Mouse (Mus musculus): ENCODE results near the gene Ncapd2.
"Not testable (repeated sequence)": the region's sequence is repeated elsewhere in the genome, so short reads cannot be mapped to it uniquely, and the experiment has no call there.

The Ncapd2 gene

DNA sequence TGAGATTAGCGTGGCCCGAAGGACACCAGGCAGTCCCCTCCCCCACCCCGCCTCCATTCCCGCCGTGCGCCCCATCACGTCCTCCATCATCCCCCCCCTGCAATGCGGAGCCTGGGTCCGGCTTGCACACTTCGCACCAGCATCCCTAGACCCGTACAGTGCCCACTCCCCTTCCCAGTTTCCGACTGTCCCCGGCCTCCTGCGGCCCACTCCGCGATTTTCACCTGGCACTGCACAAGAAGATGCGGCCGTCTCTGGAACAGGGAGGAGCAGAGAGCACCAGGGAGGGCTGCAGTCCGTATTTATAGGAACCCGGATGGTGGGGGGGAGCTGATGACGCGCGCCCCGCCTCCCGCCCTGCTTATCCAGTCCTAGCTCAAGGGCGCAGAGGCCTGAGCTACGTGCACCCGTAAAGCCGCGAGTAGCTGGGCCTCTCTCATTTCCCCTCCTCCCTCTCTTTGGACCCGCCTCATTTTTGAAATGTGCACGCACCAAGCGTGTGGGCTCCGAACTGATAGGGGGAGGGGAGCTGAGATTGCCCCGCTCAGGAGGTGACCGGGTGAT, 26.1 kb downstream of the Ncapd2 start:
- peak; percentile 95 for DNase-seq (ENCODE audit: low read depth, low spot score)

GRCm38 (mm10) chr6:125164672-125165327, 26.7 kb downstream of the Ncapd2 start:
- DNase-seq (ENCODE audit: low read depth, low spot score) = peak; percentile 74

DNA sequence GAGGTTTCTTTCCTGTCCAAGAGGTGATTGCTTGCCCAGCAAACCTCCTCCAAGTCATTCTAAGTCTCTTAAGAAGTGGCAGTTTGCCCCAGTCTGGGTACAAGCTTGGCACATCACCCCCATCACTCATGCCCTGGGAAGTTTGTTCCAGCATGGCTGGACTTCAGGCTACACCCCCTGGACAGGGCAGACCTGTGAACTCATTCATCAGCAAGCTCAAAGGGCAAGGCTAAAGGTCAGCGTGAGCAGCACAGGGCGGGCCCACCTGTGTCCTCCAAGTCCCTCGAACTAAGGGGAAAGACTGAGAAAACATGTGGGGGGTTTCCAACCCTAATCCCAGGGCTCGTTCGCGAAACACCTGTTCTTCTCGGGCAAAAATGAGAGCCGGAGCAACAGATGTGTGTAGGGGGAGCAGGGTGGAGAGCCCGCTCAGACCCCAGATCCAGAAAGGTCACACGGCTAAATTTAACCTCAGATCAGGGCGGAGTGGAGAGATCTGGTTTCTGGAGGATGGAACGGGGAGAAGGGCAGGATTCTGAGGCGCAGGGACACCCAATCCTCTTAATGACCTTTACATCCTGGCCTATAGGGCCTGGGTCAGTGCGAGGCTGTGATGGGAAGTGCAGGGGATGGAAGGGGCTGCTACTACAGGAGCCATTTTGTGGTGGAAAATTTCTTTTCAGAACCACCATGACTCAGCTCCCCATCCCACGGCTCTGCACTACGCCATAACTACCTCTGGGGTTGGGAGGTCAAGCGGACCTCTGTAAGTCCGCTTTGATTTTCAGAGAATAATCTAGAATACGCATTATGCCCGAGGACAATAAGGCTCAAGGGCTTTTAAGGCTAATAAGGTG, 27.5 kb downstream of the Ncapd2 start:
- DNase-seq (ENCODE audit: low read depth, low spot score) = no peak

DNA sequence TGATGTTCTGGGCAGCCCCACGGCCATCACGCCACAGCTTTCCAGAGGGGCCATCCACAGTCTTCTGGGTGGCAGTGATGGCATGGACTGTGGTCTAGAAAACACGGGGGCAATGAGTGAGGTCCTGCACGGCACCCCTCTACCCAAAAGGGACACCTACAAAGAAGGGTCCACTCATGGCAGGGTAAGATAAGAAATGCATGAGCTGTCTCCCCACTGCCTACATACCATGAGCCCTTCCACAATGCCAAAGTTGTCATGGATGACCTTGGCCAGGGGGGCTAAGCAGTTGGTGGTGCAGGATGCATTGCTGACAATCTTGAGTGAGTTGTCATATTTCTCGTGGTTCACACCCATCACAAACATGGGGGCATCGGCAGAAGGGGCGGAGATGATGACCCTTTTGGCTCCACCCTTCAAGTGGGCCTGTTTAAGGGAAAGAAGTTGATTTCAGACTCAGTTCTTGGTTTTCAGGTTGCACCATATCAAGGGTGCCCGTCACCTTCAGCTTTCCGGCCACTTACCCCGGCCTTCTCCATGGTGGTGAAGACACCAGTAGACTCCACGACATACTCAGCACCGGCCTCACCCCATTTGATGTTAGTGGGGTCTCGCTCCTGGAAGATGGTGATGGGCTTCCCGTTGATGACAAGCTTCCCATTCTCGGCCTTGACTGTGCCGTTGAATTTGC, 28.7 kb downstream of the Ncapd2 start:
- not testable (repeated sequence) for DNase-seq (ENCODE audit: low read depth, low spot score)

DNA sequence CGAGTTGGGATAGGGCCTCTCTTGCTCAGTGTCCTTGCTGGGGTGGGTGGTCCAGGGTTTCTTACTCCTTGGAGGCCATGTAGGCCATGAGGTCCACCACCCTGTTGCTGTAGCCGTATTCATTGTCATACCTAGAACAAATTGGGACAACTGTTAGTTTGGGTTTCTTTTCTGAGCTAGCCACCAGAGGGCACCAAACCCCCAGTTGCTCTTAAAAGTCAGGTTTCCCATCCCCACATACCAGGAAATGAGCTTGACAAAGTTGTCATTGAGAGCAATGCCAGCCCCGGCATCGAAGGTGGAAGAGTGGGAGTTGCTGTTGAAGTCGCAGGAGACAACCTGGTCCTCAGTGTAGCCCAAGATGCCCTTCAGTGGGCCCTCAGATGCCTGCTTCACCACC, 29.5 kb downstream of the Ncapd2 start:
- not testable (repeated sequence) for DNase-seq (ENCODE audit: low read depth, low spot score)

- no peak for DNase-seq (ENCODE audit: low read depth, low spot score)
Observed at GRCm38 (mm10) chr6:125160854-125161760, 30.4 kb downstream of the Ncapd2 start.

- DNase-seq (ENCODE audit: low read depth, low spot score) = no peak
Observed at GRCm38 (mm10) chr6:125160558-125160853, 31.0 kb downstream of the Ncapd2 start.

- no peak for DNase-seq (ENCODE audit: low read depth, low spot score)
Observed at GRCm38 (mm10) chr6:125159773-125160557, 31.5 kb downstream of the Ncapd2 start.

GRCm38 (mm10) chr6:125158944-125159492, 32.5 kb downstream of the Ncapd2 start:
- no peak for DNase-seq (ENCODE audit: low read depth, low spot score)

GRCm38 (mm10) chr6:125156903-125157614, 34.4 kb downstream of the Ncapd2 start:
- no peak for DNase-seq (ENCODE audit: low read depth, low spot score)

GRCm38 (mm10) chr6:125156491-125156890, 35.0 kb downstream of the Ncapd2 start:
- DNase-seq (ENCODE audit: low read depth, low spot score) = no peak

- no peak for DNase-seq (ENCODE audit: low read depth, low spot score)
Observed at GRCm38 (mm10) chr6:125155262-125155661, 36.2 kb downstream of the Ncapd2 start.

DNA sequence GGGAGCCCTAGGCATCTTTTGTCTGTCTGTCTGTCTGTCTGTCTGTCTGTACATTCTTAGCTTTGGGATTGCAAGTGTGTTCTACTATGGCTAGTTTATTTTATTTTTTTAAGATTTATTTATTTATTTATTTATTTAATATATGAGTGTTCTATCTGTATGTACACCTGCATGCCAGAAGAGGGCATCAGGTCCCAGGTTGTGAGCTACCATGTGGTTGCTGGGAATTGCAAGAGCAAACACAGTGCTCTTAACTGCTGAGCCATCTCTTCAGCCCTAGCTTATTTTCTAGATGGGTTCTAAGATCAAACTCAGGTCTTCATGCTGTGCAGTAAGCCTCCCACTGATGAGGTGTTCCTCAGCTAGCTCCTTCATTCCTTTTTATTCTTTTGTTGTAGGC, 37.0 kb downstream of the Ncapd2 start:
- DNase-seq (ENCODE audit: low read depth, low spot score) = no peak

DNA sequence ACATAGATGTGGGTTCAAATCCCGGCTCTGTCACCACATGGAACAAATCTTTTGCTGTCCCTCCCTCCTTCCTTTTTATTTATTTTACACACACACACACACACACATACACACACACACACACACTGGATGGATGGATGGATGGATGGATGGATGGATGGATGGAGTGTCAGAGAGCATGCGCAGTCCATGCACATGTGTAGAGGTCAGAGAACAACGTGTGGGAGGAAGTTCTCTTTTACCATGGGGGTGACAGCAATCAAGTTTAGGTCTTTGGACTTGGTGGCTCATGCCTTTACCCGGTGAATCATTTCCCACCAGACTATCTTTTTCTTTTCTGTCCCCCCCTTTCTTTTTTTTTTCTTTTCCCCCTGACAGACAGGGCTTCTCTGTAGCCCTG, 37.8 kb downstream of the Ncapd2 start:
- DNase-seq (ENCODE audit: low read depth, low spot score) = no peak

DNA sequence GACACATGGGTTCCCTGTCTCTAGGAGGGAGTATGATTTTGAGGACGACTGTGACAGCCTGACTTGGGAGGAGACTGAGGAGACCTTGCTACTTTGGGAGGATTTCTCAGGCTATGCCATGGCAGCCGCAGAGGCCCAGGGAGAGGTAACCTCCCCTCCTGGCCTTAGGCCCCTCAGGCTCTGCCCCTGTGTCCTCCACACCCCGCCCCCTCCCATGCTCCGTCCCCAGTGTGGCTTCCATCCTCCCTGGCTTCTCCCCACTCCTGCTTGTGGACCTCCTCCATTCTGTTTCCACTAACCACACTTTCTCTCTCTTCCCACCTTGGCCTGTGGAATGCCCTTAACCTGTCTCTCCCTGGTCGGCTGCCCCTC, 38.5 kb downstream of the Ncapd2 start:
- DNase-seq (ENCODE audit: low read depth, low spot score) = no peak

DNA sequence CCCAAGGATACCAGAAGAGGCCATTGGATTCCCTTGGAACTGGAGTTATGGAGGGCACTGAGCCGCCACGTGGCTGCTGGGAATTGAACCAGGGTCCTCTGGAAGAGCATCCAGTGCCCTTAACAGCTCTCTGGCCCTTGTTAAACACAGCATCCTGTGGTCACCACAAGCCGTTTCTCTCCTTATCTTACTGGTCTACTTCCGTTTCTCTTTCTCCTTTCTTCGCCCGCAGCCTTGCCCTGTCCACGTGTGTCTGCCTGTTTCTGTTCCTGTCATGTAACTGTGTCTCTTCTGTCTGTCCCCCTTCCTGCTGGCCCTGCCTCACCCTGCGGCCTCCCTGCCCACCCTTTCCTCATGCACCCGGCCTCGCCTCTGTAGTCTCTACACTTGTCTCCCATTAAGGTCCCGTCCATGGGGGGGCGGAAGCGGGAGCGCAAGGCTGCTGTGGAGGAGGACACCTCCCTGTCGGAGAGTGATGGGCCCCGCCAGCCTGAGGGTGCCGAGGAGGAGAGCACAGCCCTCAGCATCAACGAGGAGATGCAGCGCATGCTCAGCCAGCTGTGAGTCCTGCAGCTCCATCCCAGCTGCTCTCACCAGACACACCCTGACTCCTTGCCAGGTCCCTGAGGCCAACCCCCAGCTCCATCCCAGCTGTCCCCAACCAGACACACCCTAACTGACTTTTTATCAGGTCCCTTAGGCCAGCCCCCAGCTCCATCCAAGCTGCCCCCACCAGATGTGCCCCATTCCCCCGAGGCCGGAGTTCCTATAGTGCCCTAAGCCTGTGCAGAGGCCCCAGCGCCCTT, 39.1 kb downstream of the Ncapd2 start:
- DNase-seq (ENCODE audit: low read depth, low spot score) = no peak

DNA sequence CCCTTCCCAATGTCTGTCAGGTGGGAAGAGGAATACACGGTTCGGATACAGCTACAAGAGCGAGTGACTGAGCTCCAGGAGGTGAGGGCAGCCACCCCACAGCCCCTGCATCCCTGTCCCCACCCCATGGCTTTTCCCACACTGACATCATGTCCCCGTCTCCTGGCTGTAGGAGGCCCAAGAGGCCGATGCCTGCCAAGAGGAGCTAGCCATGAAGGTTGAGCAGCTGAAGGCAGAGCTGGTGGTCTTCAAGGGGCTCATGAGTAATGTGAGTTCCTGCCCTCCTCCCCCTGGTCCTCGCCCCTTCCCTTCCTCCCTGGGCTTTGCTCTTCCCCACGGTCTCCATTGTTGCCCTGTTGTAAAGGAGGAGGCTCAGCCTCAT, 41.9 kb downstream of the Ncapd2 start:
- DNase-seq (ENCODE audit: low read depth, low spot score) = no peak

DNA sequence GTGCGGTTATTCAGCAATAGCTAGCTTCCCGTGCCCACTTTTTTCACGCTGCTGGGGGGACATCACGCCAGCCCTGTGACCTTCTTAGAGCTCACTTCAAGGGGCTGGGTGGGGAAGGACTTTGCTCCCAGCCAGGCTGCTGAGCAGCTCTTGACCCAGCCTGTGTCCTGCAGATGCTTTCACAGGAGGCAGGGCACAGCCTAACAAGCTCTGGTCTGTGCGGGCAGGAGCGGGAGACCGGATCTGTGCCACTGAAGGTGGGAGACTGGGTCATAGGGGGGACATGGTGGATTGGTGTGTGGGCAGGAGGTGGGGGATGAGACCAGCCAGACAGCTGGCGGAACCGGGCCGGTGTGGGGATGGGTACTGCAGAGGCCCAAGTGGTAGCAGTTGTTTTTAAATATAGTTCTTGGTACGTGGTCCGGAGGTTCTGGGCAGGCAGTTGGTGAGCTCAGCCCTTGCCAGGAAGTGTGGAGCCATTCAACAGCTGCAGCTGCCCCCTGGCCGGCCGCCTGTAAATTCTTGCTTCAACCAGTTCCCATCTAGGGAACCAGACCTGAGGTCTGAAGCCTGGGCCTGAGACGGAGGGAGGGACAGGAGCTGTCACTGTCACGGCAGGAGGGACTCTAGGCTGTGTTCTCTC, 42.5 kb downstream of the Ncapd2 start:
- DNase-seq (ENCODE audit: low read depth, low spot score) = no peak
